Mouse (Mus musculus) erythroblast, embryonic 14.5 days (primary cell): Measurements from ENCODE around the gene Gng3. TPM values are rescaled to one million over a fixed set of nuclear protein-coding genes. Genes with fewer than 3 reads are reported as not detected.

Experiments used
- H3K27me3 ChIP-seq: 2 replicates; pipeline ENCODE4 v1.6.1; 2012; ENCODE audit warnings: inconsistent platforms; ENCODE audit not compliant: control insufficient read depth
- H3K36me3 ChIP-seq: 2 replicates; pipeline ENCODE4 v1.6.1; 2012; ENCODE audit warnings: mild to moderate bottlenecking, inconsistent platforms; ENCODE audit not compliant: control insufficient read depth
- H3K4me1 ChIP-seq: 2 replicates; pipeline ENCODE4 v1.6.1; 2012; ENCODE audit warnings: inconsistent platforms; ENCODE audit not compliant: control insufficient read depth
- H3K4me3 ChIP-seq: replicated peaks from 2 replicates; pipeline ENCODE3; 2012; ENCODE audit warnings: moderate library complexity, mild to moderate bottlenecking, inconsistent platforms
- H3K9me3 ChIP-seq: 2 replicates; pipeline ENCODE4 v1.6.1; 2012; ENCODE audit warnings: low read length, inconsistent platforms, mixed read lengths; ENCODE audit not compliant: control insufficient read depth
- GATA1 ChIP-seq: IDR thresholded peaks from 2 replicates; pipeline ENCODE4 v1.6.1; 2012; ENCODE audit warnings: low read length, inconsistent platforms, mixed read lengths
- TAL1 ChIP-seq: IDR thresholded peaks from 3 replicates; pipeline ENCODE4 v1.6.1; 2012; ENCODE audit warnings: low read length, inconsistent platforms, mixed read lengths
- polyA plus RNA-seq: library from polyadenylated mRNA; stranded (reverse); fragments of >175 nt; gene quantifications from 2 replicates; pipeline ENCODE4 v1.2.3, GENCODE M21; 2012

Gng3 gene
- polyA plus RNA-seq: not detected in 2 replicates

DNA sequence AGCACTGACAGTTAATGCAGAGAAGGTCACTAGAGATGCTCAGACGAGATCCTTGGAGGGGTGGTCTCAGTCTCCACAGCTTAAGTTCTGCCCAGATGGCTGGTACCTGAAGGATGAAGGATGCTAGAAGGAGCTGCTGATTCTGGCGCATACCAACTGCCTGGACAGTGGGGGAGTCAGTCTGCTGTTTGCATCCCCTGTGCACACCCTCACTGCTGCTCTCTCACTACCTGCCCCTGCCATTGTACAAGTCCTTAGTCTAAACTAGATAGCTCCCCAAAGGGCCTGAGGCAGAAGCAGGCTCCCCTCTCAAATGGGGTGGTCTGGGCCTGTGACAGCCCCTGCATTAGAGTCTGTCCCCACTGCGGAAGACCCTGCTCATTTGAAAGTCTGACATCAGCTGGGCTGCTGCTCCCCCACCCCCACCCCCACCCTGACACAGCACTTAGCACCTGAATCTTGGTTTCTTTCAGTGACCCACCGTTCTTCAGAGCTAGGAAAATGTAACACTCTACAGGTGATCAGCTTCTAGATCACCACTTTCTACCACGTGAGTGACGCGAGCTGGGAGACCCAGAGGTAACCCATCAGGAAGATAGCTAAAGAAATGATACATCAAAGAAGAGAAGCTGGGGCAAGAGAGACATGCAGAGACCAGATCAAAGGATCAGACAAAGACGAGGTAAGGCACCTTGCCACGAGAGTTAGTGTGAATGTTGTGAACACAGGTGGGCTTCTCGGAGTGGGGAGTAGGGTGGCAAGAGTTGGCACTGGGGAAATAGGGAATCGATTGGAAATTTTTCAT is at the start of gene Gng3:
TSS of gene Gng3 (minus strand) at position 92 of the 805 bp plus-strand sequence.
- H3K36me3 ChIP-seq: peaks cover 44% of the 10 kb centered on the region
- no peaks in the 10 kb centered on the region for H3K27me3 ChIP-seq
- TF ChIP-seq TAL1: no peak
- peaks cover 51% of the 10 kb centered on the region for H3K4me1 ChIP-seq
- H3K4me3 ChIP-seq: peak within 1 kb of the TSS; percentile 86
- H3K9me3 ChIP-seq: no peaks in the 10 kb centered on the region

DNA sequence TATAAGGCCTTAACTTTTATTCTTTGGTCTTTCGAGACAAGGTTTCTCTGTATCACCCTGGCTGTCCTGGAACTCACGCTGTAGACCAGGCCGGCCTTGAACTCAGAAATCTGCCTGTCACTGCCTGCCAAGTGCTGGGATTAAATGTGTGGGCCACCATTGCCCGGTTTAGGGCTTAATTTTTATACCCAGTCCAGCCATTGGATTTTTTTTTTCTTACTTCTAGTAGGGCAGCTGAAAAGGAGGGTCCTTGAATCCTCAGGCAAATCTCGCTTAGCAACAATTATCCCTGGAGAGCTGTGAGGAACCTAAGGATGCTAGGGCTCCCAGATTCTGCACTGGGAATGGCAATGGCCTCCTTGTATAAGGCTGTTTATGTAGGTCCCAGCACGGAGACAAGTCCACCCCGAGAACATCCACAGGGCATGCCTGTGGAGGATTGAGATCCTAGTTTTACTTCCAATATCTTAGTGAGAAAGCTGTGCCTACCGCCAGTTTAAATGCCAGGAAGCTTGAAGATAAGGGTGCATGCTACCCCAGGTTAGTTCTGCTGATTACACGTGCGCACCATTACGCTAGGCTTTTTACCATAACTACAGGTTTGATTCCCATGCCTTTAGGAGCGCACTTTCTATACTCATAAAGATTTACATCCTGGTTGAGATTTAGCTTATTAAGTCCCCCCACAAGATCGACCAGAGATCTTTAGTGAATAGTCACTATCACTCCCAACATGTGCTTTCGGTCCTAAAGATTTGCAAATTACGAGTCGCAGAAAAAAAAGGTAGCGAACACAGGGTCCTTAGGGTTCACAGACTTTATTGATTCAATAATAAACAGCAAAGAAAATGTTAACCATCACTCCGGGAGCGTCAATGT is 48.8 kb upstream of the Gng3 start:
- Histone ChIP-seq H3K27me3 (no peaks in the 10 kb centered on the region), H3K9me3 (no peaks in the 10 kb centered on the region), H3K4me1 (peaks cover 57% of the 10 kb centered on the region), H3K36me3 (peaks cover 20% of the 10 kb centered on the region), H3K4me3 (peak overlapping the region; percentile 72)
- TF ChIP-seq GATA1: peak; percentile 68
- peak; percentile 30; the same call in 1 of the 3 replicates for TF ChIP-seq TAL1

DNA sequence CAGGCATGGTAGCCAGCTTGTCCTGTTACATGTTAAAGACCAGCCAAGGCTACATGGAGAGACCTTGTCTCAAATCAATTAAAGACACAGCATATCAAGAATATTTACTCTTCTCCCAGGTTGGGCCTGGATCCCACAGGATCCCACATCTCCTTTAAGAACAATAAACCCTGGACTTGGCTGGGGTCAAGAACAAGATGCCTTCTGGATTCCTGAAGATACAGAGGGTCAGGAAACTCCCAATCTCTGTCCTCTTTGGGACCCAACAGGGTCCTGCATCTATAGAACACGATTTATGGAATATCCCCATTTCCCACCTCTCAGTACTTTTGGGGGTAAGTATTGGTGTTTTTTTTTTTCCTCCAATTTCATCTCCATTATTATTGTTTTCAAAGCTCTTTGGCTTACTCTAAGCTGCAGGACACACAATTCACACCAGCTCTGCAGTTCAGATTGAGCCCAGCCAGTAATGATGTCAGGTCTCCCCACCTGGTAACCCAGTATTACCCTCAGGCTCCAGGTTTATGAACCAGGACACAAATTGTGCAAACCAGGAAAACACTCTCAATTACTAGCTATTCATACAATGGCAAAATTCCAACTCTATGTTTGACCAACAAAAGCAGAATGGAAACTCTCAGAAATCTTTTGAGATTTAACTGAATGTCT is 48.1 kb upstream of the Gng3 start:
- no peak for TF ChIP-seq GATA1
- TF ChIP-seq TAL1: no peak
- no peaks in the 10 kb centered on the region for H3K9me3 ChIP-seq
- H3K4me3 ChIP-seq: peak overlapping the region; percentile 72
- H3K27me3 ChIP-seq: no peaks in the 10 kb centered on the region
- peaks cover 50% of the 10 kb centered on the region for H3K4me1 ChIP-seq
- H3K36me3 ChIP-seq: peaks cover 20% of the 10 kb centered on the region

DNA sequence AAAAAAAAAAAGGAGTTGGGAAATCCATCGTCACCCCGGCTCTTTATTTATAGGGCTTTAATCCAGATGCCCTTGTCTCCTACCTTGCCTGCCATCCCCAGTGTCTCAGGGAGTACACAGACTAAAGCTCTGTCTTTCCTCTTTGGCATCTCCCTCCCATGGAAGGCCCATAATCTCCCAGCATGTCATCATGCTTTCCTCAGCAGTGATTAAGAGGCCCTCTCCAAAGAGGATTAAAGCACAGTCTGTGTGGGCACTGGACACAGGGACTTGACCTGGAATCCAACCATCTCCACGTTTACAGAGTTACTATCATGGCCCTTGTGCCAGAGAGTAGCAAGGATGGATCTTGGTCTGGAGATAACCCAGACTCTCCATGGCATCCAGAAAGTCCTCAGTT is 44.6 kb upstream of the Gng3 start, which contains the start of the genes Lbhd1 and Gm49403:
TSS of gene Lbhd1 (plus strand) at position 117 of the 400 bp plus-strand sequence.
TSS of gene Gm49403 (plus strand) at position 315 of the 400 bp plus-strand sequence.
- Histone ChIP-seq H3K27me3 (no peaks in the 10 kb centered on the region), H3K9me3 (no peaks in the 10 kb centered on the region), H3K4me3 (no peak within 1 kb of the TSS), H3K4me1 (peaks cover 46% of the 10 kb centered on the region), H3K36me3 (peaks cover 5% of the 10 kb centered on the region)
- TF ChIP-seq TAL1 (no peak), GATA1 (no peak)

DNA sequence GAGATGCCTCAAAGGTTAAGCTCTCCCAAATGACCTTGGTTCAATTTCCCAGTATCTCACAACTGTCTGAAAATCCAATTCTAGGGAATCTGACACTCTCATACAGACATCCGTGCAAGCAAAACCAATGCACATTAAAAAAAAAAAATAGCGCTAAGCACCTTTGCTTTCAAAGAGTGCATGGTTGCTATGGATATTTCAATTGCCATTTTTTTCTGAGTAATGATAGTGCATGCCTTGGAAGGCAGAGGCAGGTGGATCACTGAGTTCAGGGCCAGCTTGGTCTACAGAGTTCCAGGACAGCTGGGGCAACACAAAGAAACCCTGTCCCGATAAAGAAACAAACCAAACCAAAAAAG is 42.0 kb upstream of the Gng3 start:
- Histone ChIP-seq H3K4me3 (peak overlapping the region; percentile 73), H3K9me3 (no peaks in the 10 kb centered on the region), H3K4me1 (peaks cover 24% of the 10 kb centered on the region), H3K27me3 (no peaks in the 10 kb centered on the region), H3K36me3 (peaks cover 28% of the 10 kb centered on the region)
- TF ChIP-seq TAL1: no peak
- TF ChIP-seq GATA1: no peak

DNA sequence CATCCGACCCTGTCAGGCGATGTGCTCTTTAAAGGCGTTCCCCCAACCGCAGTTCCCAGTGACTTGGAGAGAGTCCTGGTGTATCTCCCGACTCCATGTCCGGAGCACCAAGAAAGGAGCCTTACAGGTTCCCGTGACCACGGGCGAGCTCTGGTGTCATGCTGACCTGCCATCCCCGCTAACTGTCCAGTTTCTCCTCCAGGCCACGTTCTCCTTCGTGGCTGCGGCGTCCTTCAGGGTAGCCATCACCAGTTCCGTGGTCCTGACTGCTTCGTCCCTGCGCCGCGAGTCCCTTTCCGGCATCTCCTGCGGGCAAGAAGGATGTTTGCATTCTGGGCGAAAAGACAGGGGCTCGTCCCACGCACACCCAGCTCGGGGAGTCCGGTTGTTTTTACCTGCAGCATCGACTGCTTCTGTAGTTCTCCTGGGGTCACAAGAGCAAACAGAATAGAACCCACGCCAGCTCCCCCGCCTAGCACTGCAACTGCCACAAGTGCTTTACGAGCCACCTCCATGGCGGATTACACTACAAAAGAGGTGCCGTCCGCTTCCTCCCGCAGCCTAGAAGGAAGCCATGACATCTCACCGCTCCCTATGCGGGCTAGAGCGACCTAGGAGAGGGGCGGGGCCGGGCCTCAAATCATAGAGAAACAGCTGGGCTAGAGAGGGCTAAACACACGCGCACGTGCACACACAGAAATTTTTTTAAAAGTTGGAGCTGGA is 41.5 kb upstream of the Gng3 start, which contains the start of gene Uqcc3:
TSS of gene Uqcc3 (minus strand) at position 613 of the 723 bp plus-strand sequence.
- Histone ChIP-seq H3K9me3 (no peaks in the 10 kb centered on the region), H3K36me3 (peaks cover 33% of the 10 kb centered on the region)

DNA sequence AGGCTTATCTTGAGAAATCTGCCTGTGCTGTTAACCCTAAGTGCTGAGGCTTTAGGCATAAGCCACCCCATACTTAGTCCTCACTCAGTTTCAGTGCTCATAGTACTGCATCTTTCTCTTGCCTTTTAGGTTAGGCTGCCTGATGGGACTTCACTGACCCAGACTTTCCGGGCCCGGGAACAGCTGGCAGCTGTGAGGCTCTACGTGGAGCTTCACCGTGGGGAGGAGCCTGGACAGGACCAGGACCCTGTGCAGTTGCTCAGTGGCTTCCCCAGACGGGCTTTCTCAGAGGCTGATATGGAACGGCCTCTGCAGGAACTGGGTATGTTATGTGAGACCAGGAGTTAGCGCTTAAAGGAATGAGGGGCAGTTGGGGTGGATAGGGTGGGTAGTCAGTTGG is 36.0 kb upstream of the Gng3 start:
- TF ChIP-seq TAL1 (no peak), GATA1 (no peak)
- peaks cover 65% of the 10 kb centered on the region for H3K36me3 ChIP-seq
- H3K9me3 ChIP-seq: no peaks in the 10 kb centered on the region
- H3K27me3 ChIP-seq: no peaks in the 10 kb centered on the region
- no peak overlapping the region for H3K4me3 ChIP-seq
- H3K4me1 ChIP-seq: peaks cover 54% of the 10 kb centered on the region

More for the DNA sequence above, 41.5 kb upstream of the Gng3 start, which contains the start of gene Uqcc3:
- TF ChIP-seq TAL1: no peak; the same call in 2 of the 3 replicates
- Histone ChIP-seq H3K4me1 (peaks cover 23% of the 10 kb centered on the region), H3K4me3 (peak within 1 kb of the TSS; percentile 73), H3K27me3 (no peaks in the 10 kb centered on the region)

DNA sequence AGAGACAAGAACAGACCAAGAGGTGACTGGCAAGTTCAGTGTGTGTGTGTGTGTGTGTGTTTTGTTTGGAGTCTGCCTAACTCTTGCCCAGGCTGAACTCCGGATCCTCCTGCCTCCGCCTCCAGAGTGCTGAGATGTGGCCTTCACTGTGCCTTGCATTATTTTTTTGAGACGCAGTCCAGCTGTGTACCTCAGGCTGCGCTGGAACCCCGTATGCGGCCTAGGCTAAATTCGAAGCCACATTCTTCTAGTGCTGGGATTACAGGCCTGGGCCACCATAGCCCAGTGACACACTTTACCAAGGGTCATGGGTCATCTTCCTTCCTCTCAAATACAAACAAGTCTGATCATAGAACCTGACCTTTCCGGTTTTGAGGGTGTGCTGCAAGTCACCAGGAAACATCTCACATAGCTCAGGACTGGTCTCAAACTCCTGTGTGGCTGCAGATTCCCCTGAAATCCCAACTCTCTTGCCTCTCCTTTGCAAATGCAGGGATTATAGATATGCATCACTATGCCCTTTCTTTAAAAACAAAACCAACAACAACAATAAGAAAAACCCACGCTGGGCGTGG is 33.4 kb upstream of the Gng3 start:
- TF ChIP-seq TAL1: no peak
- TF ChIP-seq GATA1: no peak
- Histone ChIP-seq H3K4me3 (peak overlapping the region; percentile 90), H3K4me1 (peaks cover 45% of the 10 kb centered on the region), H3K9me3 (no peaks in the 10 kb centered on the region), H3K27me3 (no peaks in the 10 kb centered on the region), H3K36me3 (peaks cover 49% of the 10 kb centered on the region)
